Mouse (Mus musculus) frontal cortex, postnatal 25 days (tissue): ENCODE measurements at regions not wholly inside any gene's neighbourhood (a gene's known extent, or its start where the extent isn't known, plus 50 kb on each side); places are given as distances from the start of the nearest gene placed in this dataset.

Source experiments
- DNase-seq, 2 experiments: peaks; one replicate each; pipeline ENCODE4 v3.0.0; 2022; ENCODE audit warnings: low spot score in 2 of 2

DNA sequence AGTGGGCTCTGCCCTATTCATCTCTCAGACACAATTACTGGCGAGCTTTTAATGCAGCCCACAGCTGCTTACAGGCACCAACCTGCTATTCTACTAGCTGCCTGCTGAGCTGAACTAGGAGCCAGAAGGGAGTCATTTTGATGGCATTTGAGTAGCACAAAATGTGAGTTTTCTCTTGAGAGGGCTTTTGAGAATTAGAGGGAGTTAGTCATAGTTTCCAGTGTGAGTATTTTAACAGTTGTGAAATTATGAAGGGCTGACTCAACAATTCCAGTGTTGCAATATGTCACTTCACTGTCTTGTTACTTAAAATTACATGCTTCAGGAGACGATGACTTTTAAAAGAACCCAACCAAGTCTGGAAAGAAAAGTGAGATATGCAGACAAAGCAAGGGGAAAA, 54.4 kb upstream of the Ly86 start:
- no peak for DNase-seq

DNA sequence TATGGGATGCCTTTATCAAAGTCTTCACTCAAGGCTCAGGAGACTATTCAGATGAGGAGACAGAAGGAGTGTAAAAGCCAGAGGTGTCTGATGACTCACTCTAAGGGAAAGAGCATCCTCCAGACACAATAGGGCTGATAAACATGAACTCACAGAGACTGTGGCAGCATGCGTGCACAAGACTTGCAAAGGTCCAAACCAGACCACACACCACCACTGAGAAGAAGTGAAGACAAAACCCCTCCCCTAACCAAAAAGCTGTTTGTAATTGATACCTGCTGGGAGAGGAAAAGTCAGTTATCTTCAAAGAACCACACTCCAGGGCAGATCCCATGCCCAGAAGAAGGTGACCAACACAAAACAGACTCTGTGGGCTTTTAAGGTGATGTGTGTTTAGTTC, 56.0 kb upstream of the Ly86 start:
- no peak for DNase-seq

DNA sequence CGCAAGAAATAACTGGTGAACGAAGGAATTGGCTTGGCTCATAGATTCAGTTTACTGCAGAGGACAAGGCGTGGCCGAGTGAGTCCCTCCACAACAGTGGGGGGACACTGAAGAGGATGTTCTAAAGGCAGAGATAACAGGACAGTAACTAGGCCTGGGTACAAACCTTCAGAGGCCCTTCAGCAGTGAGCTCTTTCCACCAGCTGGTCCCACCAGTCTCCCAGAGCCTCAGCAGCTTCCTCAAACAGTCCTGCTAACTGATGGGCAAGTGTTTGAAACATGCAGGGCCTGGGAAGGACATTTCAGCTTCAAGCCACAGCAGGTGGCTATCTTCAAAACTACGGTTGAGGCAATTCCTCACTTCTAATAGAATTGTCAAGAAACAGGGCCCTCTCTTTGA, 62.5 kb upstream of the Ly86 start:
- no peak for DNase-seq

DNA sequence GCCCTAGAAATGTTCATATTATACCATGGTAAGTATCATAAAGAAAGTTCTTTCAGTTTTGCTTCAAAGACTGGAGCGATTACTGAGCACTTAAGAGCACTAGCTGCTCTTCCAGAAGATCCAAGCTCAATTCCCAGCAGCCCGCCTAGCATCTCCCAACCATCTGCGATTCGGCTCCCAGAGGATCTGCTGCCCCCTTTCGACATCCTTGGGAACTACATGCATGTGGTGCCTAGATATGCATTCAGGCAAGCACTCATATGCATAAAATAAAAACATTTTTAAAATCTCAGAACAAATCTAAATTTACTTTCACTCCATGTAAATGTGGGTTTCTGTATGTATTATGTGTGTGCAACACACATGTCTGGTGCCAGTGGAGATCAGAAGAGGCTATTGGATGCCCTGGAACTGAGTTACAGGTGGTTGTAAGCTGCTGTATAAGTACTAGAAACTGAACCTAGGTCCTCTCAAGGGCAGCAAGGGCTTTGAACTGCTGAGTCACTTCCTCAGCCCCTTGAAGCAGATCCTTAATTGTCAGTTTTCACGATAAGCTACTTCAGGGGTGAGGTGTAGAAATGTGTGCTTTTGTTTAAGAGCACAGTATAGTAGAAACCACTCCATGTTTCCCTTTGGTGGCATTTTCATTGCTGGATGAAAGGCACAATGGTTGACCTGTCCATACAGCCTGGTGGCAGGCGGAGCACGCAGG, 65.8 kb upstream of the Ly86 start:
- no peak for DNase-seq

DNA sequence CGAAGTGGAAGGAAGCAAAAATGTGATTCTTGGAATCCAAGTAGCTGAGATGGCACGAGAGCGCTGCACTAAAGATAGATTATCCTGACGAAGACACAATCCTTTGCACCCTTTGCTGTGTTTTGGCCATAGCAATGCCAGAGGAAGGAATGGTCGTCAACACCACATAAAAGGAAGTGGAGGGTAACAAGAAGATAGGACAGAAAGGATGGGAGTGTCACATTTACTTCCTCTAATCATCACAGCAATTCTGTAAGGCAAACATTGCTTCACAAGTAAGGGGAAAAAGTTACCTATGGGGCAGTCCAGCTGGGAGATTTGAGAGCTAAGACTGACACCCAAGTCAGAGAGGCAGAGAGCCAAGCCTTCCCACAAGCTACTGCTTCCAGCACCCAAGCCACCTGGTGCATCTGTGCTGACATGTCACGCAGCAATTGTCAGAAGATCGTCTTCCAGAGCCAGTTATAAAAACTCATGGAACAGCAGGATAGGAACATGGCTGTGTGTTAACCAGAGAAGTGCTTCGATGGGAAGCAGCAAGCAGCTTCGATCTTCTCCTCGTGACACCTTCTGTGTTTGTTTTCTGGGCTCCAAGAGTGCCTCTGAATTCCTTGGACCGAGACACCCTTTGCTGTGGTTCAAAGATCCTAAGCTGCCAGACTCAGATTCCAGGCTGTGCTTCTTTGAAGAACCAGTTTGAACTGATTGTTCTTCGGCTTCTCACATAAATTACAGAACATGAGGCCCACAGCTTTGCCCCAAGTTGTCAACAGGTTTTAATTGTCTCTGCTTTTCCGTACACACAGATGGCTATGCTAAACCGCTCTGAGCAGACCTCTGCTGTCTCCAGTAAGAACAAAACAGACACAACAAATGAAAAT, 95.2 kb upstream of the Ly86 start:
- DNase-seq: no peak

DNA sequence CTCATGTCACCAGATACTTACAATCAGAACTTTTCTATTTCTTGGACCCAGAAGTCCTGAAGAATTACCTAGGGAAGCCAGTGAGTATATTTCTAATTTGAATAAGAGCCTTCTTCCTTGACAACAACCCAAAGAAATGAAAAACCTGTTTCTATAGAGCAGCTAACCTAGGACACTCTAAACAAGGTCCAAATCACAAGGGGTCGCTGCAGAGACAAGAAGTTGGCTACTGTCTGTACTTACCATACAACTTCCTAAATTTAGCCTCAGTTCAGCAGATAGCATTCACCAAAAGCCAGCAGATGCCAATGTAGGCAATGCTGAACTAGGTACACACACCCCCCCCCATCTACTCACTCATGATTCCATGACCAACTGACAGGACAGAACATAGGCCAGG, 96.3 kb upstream of the Ly86 start:
- DNase-seq: no peak

DNA sequence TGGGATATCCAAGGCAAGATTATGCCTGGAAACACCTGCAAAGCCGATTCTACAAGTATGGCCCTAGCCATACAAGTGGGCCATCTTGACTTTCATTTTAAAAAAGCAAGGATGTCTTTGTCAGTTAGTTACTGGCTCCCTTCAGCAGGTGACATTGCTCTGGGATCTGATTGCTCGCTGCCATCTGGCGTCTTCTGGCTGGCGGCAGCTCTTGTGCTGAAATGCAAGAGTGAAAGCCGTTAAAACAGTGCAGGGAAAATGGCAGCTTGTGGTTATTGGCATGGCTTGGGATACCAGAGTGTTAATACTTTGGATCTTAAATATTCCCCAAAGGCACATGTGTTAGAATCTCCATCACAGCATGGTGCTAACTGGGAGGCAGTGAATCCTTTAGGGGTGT, 105.0 kb upstream of the Ly86 start:
- DNase-seq: no peak

DNA sequence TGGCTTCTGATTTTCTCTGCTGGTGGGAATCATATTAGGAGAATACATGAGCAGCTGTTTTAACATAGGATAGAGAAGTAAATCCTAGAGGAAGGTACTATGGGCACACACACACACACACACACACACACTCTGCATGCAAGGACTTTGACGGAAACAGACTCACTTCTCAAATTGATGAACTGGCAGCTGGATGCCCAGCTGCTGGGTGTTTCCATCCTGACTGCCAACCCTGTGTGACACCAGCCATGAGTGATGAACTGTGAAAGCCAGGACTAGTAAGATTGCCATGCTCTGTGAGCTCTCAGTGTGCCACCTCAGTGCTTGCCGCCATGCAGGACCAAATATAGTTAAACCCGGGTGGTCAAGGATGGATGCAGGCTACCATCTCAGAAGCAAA, 107.7 kb upstream of the Ly86 start:
- DNase-seq: no peak

DNA sequence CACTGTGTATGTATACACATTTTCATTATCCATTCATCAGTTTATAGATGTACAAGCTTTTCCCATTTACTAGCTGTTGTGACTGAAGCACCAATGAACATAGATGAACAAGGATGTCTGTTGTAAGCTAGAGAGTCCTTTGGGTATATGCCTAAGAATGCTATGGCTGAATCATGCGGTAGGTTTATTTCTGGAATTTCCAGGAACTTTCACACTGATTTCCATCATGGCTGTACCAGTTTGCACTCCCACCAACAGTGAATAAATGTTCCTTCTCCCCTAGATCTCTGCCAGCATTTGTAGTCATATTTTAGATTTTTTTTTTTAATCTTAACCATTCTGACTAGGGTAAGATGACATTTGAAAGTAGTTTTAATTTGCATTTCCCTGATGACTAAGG, 119.2 kb upstream of the Ly86 start:
- DNase-seq: no peak

- DNase-seq: no peak
These were observed 124.6 kb upstream of the Ly86 start for GRCm38 (mm10) chr13:37220436-37220835.

DNA sequence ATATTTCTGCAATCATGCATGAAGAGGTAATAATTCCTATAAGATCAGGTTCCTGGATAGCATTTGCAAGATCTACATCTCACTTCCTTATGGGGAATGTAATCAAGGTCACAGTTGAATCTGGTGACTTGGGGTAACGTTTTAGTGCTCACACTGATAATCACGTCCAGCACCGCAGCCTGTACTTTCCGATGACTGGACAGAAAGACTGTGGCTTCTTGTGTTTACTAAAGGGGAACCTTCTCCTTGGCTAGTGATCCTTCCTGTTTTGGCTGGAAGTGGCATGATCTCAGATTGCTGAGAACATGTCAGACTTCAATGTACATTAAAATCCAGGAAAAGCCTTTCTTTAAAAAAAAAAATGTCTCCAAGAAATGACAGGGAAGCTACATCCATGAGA, 126.4 kb upstream of the Ly86 start:
- DNase-seq: no peak

GRCm38 (mm10) chr13:37214590-37215282, 130.3 kb upstream of the Ly86 start:
- DNase-seq: no peak

- peak in 1 of 2 experiments; percentile 4 for DNase-seq
These were observed 147.1 kb upstream of the F13a1 start for GRCm38 (mm10) chr13:37197136-37197535.

- no peak for DNase-seq
These were observed 145.8 kb upstream of the F13a1 start for GRCm38 (mm10) chr13:37195857-37196256.

GRCm38 (mm10) chr13:37181169-37181787, 131.2 kb upstream of the F13a1 start:
- DNase-seq: no peak

GRCm38 (mm10) chr13:37176526-37176925, 126.5 kb upstream of the F13a1 start:
- no peak for DNase-seq

- no peak for DNase-seq
These were observed 126.0 kb upstream of the F13a1 start for GRCm38 (mm10) chr13:37175997-37176396.

GRCm38 (mm10) chr13:37158831-37159522, 108.9 kb upstream of the F13a1 start:
- DNase-seq: no peak

GRCm38 (mm10) chr13:37157808-37158207, 107.8 kb upstream of the F13a1 start:
- no peak for DNase-seq

DNA sequence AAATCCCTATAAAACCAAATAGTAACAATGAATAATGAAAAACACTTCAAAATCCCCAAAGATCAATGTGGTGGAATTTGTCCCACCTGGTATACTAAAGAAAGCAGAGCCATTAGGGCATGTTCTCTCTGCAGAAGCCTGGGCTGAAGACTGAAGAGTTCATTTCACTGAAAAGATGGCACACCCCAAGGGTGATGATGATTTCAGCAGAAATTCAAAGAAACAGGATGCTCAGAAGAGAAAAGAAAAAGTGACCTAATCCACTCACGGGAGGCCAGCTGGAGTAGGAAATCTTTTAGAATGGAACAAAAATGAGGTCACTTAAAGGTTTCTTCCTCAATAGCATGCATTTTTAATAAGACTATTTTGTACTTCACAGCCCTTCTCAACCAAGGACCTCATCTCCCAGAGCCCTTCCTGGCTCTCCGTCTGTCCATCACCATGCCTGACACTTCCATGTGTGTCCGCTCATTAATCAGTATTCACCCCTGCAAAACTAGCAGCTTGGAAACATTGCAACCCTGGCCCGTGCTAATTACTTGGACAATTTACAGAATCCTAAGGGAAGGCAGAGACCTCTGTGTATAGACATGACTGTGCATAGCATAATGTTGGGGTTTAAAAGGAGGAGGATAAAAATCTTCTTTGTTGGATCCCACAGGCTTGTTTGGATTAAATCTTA, 101.9 kb upstream of the F13a1 start:
- DNase-seq: no peak

- DNase-seq: no peak
These were observed 99.9 kb upstream of the F13a1 start for GRCm38 (mm10) chr13:37149961-37150360.
